Mouse (Mus musculus) adrenal gland, postnatal 14 days (tissue): ENCODE measurements around the gene Mocs3. TPM values are rescaled to one million over a fixed set of nuclear protein-coding genes. Genes with fewer than 3 reads are reported as not detected.
A peak's percentile ranks its signal among the peaks of the same experiment; 100 is the strongest.

Experiments used
- DNase-seq: peaks from one replicate; pipeline ENCODE4 v3.0.0; 2021; ENCODE audit warnings: mixed read lengths
- total RNA-seq: library from RNA; stranded (reverse); gene quantifications from 2 replicates; pipeline ENCODE4 v1.2.3, GENCODE M21; 2021

The Mocs3 gene
- total RNA-seq, 1 experiment from 2014 or later = 11.9 TPM

GRCm38 (mm10) chr2:168238335-168238734 lies 7.9 kb downstream of the Mocs3 start:
- DNase-seq = no peak

DNA sequence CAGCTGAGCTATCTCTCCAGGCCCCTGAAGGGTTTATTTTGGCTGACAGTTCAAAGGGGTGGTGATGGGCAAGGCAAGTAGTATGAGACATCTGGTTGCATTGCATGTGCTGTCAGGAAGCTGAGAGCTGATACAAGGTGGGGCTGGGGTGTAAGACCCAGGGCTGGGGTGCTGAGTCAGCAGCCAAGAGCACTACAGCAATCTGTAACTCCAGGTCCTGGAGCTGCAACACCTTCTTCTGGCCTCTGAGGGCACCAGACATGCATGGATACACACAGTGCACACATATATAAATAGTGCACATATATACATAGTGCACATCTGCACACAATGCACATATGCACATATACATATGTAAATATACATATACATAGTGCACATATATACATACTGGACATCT lies 12.4 kb downstream of the Mocs3 start:
- DNase-seq = no peak

DNA sequence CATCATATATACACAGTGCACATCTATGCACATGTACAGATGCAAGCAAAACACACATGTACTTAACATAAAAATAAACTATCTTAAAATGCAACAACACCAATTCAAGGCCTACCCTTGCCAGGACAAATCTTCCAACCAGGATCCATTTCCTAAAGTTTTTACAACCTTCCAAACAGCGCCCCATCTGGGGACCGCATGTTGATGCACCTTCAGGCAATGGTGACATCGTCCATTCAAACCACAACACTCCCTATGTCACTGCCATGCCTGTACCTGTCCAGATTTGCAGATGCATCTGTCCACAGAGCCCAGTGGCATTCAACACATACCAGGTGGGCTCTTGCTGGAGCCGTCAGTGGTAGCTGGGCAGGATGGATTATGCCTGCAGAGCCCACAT lies 12.9 kb downstream of the Mocs3 start:
- DNase-seq = no peak

DNA sequence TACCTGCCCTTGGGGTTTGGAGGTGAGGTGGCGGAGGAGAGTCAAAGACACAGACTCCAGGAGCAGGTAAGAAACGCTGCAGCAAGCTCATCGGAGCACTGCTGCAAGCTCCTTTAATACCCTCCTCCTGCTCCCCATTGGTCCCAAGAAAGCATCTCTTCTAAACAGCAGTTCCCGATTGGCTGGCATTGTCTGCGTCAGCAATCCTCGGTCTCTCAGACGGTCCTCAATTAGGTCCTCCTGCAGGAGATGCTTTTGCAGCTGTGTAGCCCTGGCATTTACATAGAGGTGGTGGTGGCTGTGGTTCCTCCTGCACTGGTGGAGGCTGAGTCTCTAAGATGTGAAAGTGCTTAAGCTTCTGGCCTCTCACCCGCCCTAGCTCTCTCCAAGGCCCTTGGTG lies 15.1 kb downstream of the Mocs3 start:
- no peak for DNase-seq

GRCm38 (mm10) chr2:168248167-168248855 lies 17.9 kb downstream of the Mocs3 start:
- DNase-seq = no peak

DNA sequence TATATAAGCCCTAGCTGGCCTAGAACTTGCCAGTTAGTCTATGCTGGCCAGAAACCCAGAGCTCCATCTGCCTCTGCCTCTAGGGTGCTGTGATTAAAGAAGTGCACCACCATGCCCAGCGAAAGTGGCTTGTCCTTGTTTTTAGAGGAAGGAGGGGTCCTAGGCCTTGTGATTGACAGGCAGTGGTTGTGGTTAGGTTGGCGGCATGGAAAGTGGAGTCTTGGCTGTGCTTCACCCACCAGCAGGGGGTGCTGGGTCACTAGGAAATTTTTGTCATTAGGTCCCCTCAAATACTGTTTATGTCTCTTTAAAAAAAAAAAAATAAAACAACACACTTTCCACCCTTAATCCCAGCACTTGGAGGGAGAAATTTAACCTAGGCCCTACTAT lies 18.4 kb downstream of the Mocs3 start:
- DNase-seq = peak; percentile 26

- DNase-seq = peak; percentile 89
Measured at GRCm38 (mm10) chr2:168250270-168250669, 19.8 kb downstream of the Mocs3 start.

- DNase-seq = peak; percentile 29
Measured at GRCm38 (mm10) chr2:168252639-168253292, 22.3 kb downstream of the Mocs3 start.

GRCm38 (mm10) chr2:168253822-168254221 lies 23.4 kb downstream of the Mocs3 start:
- no peak for DNase-seq

DNA sequence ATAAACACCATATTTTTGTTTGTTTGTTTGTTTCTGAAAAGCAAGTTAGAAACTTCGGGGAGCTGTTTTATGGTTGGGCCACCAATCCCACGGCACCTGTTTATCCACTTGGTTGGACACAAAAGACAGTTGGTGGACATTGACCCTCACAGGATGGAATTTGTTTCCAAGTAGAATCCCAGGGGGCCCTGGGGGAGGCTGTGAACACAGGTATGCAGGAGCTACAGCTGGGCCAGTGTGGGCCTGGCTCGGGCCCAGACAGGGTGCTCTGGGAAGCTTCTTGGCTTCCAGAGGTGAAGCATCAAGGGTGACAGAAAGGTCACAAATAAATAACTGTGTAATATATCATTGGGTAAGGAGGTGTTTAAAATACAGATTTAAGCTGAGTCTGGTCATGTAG lies 26.1 kb downstream of the Mocs3 start:
- DNase-seq = no peak

GRCm38 (mm10) chr2:168257188-168257587 lies 26.8 kb downstream of the Mocs3 start:
- DNase-seq = no peak

DNA sequence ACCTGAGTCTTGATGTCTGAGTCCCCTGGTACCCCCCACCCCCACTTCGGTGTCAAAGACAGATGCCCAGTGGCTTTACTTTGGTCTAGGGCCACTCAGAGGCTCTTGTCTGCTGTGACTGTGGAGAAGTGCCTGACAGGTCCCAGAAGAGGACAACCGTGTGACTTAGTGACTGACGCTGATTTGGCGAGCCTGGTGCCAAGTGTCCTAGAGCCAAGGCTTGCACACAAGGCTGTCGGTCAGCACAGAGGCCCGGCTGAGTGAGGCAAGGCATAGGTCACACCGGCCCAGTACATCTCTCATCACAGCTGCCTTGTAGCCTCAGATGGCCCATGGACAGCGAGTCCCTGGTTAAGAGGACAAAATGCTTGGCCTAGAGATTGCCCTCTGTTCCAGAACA lies 28.6 kb downstream of the Mocs3 start:
- peak; percentile 43 for DNase-seq

DNA sequence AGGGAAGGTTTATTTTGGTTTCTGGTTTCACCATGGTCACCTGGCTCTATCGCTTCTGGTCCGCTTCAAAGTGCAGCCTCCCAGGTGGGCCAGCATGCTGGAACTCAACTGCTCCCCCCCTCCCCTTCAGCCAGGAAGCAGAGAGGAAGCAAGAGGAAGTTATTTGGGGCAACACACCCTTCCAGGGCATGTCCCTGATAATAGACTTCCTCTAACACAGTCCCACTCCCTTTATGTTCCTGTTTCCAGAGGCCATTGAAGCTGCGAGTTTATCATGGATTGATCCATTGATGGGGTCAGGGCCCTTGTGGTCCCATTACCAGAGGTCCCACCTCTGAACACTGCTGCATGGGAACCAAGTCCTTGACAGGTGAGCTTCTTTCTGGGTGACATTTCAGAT lies 29.7 kb downstream of the Mocs3 start:
- DNase-seq = no peak

GRCm38 (mm10) chr2:168260900-168261299 lies 30.5 kb downstream of the Mocs3 start:
- DNase-seq = no peak

DNA sequence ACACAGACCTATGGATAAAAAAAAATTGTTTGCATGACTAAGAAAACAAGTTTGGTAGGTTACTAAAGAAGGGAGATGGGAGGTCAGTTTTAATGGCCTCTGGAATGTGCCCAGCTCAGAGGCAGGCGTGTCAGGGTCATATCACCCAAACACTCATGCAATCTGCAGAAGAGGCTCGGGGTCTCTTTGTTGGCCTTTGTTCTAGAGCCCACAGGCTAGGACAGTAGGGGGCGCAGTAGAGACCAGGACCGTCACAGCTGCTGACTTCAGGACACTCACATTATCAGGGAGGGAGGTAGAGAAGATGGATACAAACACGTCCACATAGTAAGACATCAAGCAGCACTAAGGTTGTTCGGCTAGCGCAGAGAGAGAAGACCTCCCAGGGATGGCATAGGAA lies 37.6 kb downstream of the Mocs3 start:
- peak; percentile 34 for DNase-seq

GRCm38 (mm10) chr2:168273387-168273786 lies 43.0 kb downstream of the Mocs3 start:
- no peak for DNase-seq

DNA sequence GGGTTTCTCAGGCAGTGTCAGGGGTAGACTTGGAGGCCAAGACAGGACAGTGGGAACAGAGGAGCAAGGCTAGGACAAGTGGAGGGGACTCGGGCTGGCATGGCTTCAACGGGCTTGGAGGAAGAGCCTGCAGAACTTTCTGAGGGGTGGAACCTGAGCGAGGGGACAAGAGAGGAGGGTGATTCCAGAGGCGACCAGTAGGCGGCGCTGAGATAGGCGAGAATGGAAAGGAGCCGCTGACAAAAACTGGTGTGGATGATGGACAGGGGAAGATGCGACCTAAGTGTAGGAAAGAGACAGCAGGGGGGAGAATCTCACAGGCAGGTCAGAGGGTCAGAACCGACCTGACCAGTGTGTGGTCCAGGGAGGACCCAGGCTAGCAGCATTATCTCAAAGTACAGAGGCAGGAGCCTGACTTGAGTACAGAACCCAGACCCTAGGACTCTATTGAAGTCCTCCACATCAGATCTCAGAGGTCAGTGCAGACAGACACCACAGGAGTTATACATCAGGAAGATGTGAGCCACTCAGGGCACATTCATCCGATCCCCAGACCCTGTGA lies 44.0 kb downstream of the Mocs3 start:
- peak; percentile 82 for DNase-seq

DNA sequence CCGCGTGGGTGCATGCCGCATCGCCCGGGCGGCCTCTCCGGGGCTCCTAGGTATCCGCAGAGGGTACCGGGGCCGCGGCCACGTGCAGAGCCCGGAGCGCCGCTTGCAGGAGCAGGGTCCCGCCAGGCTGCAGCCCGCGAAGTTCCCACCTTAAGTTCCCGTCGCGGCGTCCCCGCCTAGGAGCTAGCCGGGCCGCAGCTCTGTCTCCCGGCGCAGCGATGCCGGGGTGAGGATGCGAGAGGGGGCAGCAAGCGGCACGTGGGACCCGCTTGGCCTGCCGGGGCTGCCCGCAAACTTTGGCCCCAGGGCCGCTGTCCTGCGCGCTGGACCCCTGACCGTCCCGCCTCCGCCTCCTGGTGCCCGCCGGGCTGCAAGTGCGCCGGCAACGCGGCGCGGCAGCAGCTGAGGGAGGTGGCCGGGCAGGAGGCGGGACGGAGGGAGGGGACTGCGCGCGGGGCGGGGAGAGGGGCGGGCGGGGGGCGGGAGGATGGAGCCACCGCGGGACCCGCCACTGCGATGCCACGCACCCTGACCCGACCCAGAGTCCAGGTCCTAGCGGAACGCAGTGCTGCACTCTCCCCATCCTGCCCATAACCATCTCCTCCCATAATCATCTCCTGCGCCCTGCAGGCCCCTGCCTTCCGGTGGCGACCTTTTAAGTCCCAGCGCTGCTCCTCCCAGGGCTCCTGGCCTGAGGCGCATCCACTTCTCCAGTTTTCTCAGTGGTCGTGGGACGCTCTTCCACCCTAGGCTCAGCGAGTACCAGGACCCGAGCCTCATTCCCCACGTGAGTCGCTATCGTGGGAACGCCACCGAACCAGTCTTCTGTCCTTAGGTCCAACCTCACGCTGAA lies 50.5 kb downstream of the Mocs3 start:
- DNase-seq = peak; percentile 65

- no peak for DNase-seq
Measured at GRCm38 (mm10) chr2:168281582-168281981, 51.2 kb downstream of the Mocs3 start, which contains the start of gene Kcng1. Gene Kcng1, minus strand, starts transcription at chr2:168281736.
